29 mouse cellular contexts compared by ENCODE assay signal in genomic region chr4:9047151-9047550, GRCm38 (mm10).
"Had no signal": no experiment of that assay in that cellular context is flagged by ENCODE, and none has a peak within 500 bp of the region (broad histone marks: within the 10 kb centered on the region; RNA-seq: fewer than 3 reads in every experiment).

No protein-coding gene starts in this region.

- DNase-seq: heart, postnatal 10 days; heart, postnatal 14 days; heart, postnatal 36 days; heart, postnatal 4 days; kidney, adult 11 months; kidney, adult 18-20 months; kidney, adult 2 months; kidney, adult 8-10 months; kidney, adult 9 months; kidney, postnatal 10 days; kidney, postnatal 14 days; kidney, postnatal 25 days; kidney, postnatal 36 days; kidney, postnatal 4 days; layer of hippocampus, adult 9-11 months; layer of hippocampus, postnatal 36 days had no signal

- H3K4me3 ChIP-seq: heart, embryonic 13.5 days; heart, embryonic 15.5 days; hindbrain, embryonic 10.5 days; hindbrain, embryonic 12.5 days; hindbrain, embryonic 13.5 days; hindbrain, embryonic 15.5 days; intestine, embryonic 15.5 days; kidney, embryonic 15.5 days; layer of hippocampus, adult 2 months; left cerebral cortex, adult 2 months had no signal

- H3K27ac ChIP-seq: heart, embryonic 13.5 days; heart, embryonic 15.5 days; hindbrain, embryonic 10.5 days; hindbrain, embryonic 12.5 days; hindbrain, embryonic 13.5 days; hindbrain, embryonic 14.5 days; hindbrain, embryonic 15.5 days; hindbrain, postnatal 0 days; intestine, embryonic 15.5 days; kidney, embryonic 15.5 days; kidney, postnatal 0 days; layer of hippocampus, adult 2 months; left cerebral cortex, adult 2 months had no signal
